Mouse (Mus musculus): ENCODE data around the gene Mcemp1.

Mcemp1 gene

DNA sequence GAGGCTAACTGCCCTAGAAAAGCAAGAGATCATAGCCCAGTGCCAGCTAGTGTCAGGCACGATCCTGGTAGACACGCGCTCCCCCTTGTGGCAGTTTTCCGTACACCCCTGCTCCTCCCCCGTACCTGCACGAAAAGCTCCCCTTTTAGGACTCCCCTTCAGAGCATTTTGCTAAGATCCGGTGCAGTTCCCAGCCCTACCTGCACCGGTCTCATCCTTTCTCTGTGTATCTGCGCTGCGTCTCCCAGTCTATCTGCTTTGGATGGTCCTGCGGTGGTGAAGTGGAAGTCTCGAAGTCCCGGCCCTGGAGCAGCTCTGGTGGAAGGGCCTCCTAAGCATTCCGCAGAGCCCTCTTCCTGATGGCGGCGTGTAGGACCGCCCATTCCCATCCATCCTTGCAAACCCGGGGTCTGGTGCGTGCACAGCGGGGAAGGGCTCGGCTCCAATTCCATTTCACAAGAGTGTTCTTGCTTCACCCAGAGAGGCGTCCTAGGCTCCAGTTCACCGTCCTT, 6.5 kb downstream of the Mcemp1 start, which contains the start of gene Fcor:
TSS of gene Fcor (minus strand) at position 383 of the 512 bp plus-strand sequence.
- in situ Hi-C loops (cut with MboI, MseI), result loop anchor here (5.0 to 10.0 kb wide), 2 partner anchors 50 to 653 kb away; partner anchors contain the start of genes Ccl25, Elavl1, Pet100 and Xab2

- in situ Hi-C loops (cut with MboI, MseI), result loop anchor here (5.0 to 10.0 kb wide), 4 partner anchors 52 to 650 kb away; partner anchors contain the start of genes Ccl25, Elavl1, Pet100 and Xab2
Measured at GRCm38 (mm10) chr8:3674671-3675070, 9.1 kb downstream of the Mcemp1 start.

GRCm38 (mm10) chr8:3676131-3676992, 10.8 kb downstream of the Mcemp1 start, which contains the start of gene Trappc5:
Trappc5 (plus strand) TSS chr8:3676299.
- in situ Hi-C loops (cut with MboI, MseI), result loop anchor here (5.0 to 10.0 kb wide), 3 partner anchors 99 to 648 kb away; partner anchors contain the start of genes Ccl25 and Elavl1

DNA sequence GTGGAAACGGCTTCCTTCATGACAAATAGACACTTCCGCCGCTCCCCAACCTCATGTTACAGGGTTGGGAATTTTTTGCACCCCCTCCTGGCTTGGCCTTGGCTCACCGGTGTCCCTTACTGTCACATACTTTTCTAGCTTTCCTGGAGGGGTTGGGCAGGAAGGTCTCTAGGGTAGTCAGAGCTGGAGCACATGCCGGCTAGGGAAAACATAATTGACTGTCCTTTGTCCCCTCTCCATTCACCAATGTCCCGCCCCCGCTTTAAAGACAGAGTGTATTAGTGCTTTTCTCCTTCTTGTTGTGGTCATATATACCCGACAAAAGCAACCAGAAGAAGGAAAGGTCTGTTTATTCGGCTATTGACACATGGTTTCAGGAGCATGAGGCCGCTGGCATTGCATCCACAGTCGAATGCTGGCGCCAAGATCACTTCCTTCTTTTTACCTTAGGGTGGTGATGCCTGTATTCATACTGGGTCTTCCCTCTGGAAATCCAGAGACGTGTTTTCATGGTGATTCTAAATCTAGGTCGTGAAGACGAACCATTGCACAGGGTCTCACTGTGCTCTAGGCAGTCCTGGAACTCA, 11.5 kb downstream of the Mcemp1 start:
- in situ Hi-C loops (cut with MboI, MseI), result loop anchor here (5.0 to 10.0 kb wide), 3 partner anchors 100 to 648 kb away; partner anchors contain the start of genes Ccl25 and Elavl1

DNA sequence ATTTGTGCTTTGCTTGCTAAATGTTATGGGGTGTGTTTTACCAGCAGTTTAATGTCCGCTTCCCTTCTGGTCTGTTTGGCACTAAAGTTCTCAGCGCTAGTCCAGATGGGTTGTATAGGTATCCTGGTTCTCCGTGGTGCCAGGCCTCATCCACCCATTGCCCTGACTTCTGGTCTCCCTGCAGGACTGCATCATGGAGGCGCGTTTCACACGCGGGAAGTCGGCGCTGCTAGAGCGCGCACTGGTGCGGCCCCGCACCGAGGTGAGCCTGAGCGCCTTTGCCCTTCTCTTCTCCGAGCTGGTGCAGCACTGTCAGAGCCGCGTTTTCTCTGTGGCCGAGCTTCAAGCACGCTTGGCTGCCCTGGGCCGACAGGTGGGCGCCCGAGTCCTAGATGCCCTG, 13.3 kb downstream of the Mcemp1 start:
- in situ Hi-C loops (cut with MboI, MseI), result loop anchor here (5.0 to 10.0 kb wide), 3 partner anchors 102 to 646 kb away; partner anchors contain the start of genes Ccl25 and Elavl1

GRCm38 (mm10) chr8:3679236-3679635, 13.7 kb downstream of the Mcemp1 start:
- in situ Hi-C loops (cut with MboI, MseI), result loop anchor here (5.0 to 10.0 kb wide), 3 partner anchors 102 to 646 kb away; partner anchors contain the start of genes Ccl25 and Elavl1

DNA sequence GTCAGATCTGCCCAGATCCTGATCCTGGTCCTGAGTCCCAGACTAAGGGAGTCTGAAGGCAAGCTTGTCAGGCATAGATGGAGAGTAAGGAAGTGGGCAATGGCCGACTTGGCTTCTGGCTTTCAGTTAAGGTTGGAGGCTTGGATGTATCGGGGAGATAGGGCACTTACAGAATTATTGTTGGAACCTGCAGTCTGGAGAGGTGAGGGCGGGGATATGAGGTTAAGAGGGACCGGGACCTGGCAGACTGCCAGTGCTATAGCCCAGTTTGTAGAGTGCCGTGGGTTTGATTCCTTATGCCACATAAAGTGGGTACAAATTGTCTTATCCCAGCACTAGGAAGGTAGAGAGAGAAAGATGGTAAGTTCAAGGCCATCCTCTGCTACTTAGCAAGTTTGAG, 14.1 kb downstream of the Mcemp1 start:
- in situ Hi-C loops (cut with MboI, MseI), result loop anchor here (5.0 to 10.0 kb wide), 3 partner anchors 102 to 645 kb away; partner anchors contain the start of genes Ccl25 and Elavl1

GRCm38 (mm10) chr8:3682435-3682834, 16.9 kb downstream of the Mcemp1 start:
- in situ Hi-C loops (cut with MboI, MseI), result no loop called here

GRCm38 (mm10) chr8:3683408-3684176, 18.0 kb downstream of the Mcemp1 start:
- in situ Hi-C loops (cut with MboI, MseI), result no loop called here

DNA sequence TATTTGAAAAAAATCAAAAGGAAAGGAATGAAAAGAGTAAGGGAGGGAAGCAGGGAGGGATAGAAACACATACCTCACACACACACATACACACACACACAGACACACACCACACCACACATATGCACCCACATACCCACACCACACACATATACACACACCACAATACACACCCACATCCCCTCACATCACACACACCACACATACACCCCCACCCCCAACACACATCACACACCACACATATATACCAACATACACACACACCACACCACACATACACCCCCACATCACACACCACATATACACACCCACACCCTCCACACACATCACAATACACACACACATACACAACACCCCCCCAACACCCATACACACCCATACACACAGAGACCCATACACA, 19.0 kb downstream of the Mcemp1 start:
- in situ Hi-C loops (cut with MboI, MseI), result no loop called here

- in situ Hi-C loops (cut with MboI, MseI), result no loop called here
Measured at GRCm38 (mm10) chr8:3685422-3685821, 19.9 kb downstream of the Mcemp1 start.

DNA sequence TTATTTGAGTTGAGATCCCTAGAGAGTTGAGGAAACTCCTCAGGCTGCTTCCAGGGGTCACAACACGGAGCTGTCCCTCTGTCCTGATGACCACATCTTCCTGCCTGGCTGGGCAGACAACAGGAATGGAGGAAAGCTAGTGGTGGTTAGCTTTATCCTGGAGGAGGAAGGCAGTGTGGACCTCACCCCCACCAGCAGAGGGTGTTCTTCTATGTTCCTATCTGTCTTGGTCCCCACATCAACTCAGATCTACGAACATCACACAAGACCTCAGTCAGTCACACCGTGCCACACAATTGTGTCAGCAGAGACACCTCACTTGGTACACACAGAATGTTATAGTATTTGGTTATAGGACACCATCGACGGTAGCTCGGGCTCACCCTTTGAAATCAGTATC, 22.0 kb downstream of the Mcemp1 start:
- in situ Hi-C loops (cut with MboI, MseI), result no loop called here

DNA sequence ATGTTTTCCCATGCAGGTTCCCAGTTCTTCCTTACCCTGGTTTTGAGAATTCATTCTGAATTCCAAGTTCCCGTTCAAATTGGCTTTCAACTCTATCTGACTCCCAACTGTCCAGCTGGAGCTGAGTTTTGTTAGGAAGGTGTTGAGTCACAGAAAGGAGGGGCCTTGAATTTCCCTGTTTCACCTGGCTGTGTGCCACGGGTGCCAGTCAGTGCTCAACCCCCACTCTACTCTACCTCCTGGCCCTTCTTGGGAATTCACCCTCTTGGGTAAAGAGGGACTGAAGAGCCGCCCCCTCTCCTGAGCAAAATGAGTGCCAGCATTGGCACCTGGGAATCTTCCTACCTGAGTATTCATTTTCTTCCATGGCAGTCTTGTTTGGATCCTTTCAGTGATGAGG, 25.2 kb downstream of the Mcemp1 start:
- in situ Hi-C loops (cut with MboI, MseI), result no loop called here

GRCm38 (mm10) chr8:3694121-3694520, 28.6 kb downstream of the Mcemp1 start, which contains the start of gene Fcer2a:
Fcer2a (minus strand) TSS chr8:3694175.
- in situ Hi-C loops (cut with MboI, MseI), result no loop called here

DNA sequence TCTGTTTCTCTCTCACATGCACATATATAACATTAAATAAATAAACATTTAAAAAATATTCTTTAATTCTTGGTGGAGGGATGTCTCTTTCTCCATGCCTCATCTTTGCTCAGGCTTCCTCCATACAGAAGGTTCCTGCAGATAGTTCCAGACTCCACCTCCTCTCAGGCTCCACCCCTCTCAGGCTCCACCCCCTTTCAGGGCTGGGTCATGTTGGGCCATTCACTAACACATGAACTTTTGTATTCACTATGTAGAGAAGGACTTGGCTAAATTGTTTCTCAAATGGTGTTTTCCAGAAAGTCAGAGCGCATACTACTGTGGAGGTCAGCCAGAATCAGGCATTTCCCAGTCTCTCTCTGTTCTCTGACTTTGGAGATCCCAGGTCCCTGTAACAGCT, 35.9 kb downstream of the Mcemp1 start:
- in situ Hi-C loops (cut with MboI, MseI), result no loop called here

- in situ Hi-C loops (cut with MboI, MseI), result no loop called here
Measured at GRCm38 (mm10) chr8:3705711-3706110, 40.2 kb downstream of the Mcemp1 start.

GRCm38 (mm10) chr8:3707611-3708010, 42.1 kb downstream of the Mcemp1 start:
- in situ Hi-C loops (cut with MboI, MseI), result no loop called here

GRCm38 (mm10) chr8:3710312-3710711, 44.8 kb downstream of the Mcemp1 start:
- in situ Hi-C loops (cut with MboI, MseI), result no loop called here

DNA sequence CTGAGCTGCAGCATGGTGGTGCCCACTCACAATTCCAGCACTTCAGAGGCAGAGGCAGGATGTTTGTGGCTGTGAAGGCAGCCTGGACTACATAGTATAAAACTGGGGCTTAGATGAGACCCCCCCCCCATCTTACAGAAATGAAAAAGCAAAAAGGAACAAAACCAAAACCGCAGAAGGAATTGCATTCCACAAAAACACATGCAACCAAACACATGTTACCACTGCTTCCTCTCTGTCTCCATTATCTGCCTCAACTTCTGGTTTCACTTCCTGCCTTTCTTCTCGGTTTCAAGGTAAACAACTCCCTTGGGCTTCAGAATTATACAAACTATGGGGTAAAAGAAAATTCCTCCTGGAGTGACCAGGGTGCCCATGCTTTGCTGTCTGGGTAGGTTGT, 46.1 kb downstream of the Mcemp1 start:
- in situ Hi-C loops (cut with MboI, MseI), result no loop called here

DNA sequence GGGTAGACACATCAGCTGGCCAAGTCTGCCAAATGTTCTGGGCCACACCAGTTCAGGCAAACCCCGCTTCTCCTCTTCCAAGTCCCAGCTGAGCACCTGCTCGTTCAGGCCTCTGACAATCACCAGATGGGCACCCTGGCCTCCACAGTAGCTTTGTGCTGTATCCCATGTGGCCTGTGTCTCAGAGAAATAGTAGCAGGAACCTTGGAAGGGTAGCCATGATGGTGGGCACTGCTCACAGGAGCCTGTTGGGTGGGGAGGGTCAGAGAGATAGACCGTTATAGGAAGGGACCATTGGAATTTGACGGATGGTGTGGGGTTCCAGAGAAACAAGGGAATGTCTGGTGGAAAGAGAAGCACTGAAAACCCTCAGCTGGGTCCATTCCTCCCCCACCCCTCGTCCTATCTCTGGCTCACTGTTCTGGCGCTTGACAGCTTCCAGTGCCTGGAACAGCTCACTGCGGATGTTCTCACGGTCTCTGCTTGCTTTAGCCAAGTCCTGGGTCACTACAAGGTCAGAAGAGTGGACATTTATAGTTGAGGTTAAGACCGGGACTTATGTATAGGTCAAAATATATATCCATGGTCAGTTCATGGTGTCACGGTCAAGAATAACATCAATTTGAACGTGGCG, 51.9 kb downstream of the Mcemp1 start:
- in situ Hi-C loops (cut with MboI, MseI), result no loop called here

DNA sequence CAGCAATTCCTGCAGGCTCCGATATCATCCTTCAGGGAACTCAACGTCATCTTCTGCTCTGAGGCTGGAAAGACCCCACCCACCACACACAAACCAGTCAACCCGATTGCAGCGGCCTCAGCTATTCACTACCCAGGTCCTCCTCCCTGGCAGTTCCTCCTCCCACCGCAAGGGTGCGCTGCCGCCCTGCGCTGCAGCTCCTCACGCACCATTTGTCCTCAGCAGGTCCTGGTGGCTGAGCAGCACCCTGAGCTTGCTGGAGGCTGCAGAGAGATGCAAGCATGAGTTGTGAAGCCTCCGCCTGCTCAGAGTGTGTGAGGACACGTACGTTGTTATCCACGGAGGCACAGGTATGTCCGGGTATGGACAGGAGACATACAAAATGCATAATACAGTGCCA, 53.0 kb downstream of the Mcemp1 start:
- in situ Hi-C loops (cut with MboI, MseI), result no loop called here

Data from regulatory T cell (primary cell).